Mouse (Mus musculus) ES-E14 (cell line): Measurements from ENCODE around the gene Spg7.

Source experiments
- HCFC1 ChIP-seq: IDR thresholded peaks from 2 replicates; pipeline ENCODE4 v1.6.1; 2012; ENCODE audit warnings: low read length, inconsistent platforms, borderline replicate concordance; ENCODE audit not compliant: insufficient read depth
- MAFK ChIP-seq: IDR thresholded peaks from 2 replicates; pipeline ENCODE4 v1.6.1; 2014; ENCODE audit warnings: mild to moderate bottlenecking, low read depth, low read length, inconsistent platforms; ENCODE audit not compliant: insufficient read depth
- ZC3H11A ChIP-seq: IDR thresholded peaks from 2 replicates; pipeline ENCODE4 v1.6.1; 2012; ENCODE audit warnings: low read depth, mild to moderate bottlenecking, inconsistent platforms, low read length, borderline replicate concordance
- ZNF384 ChIP-seq: IDR thresholded peaks from 2 replicates; pipeline ENCODE4 v1.6.1; 2012; ENCODE audit warnings: low read depth, low read length, inconsistent platforms

DNA sequence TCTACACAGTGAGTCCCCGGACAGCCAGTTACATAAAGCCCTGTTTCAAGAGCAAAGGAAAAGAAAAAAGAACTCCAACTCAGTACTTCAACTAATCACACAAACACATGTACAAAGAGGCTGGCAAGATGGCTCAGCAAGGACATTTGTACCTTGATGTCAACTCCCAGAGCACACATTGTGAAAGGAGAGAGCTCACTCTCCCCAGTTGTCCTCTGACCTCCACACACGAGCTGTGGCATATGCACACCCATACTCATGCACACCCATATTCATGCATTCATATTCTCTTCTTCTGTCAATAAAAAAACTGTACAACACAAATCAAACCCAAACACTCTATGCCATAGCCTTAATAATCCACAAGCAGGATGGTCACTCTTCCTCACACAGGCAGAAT, 41.9 kb upstream of the Spg7 start:
- TF ChIP-seq HCFC1: no peak
- no peak for TF ChIP-seq ZC3H11A
- no peak for TF ChIP-seq ZNF384
- no peak for TF ChIP-seq MAFK
